38 mouse cellular contexts compared by ENCODE assay signal in genomic region chr19:11984614-11985013, GRCm38 (mm10). TPM values are rescaled to one million over a fixed set of nuclear protein-coding genes. Genes with fewer than 3 reads are reported as not detected.
"Had no signal": no experiment of that assay in that cellular context is flagged by ENCODE, and none has a peak within 500 bp of the region (broad histone marks: within the 10 kb centered on the region; RNA-seq: fewer than 3 reads in every experiment).

No protein-coding gene starts in this region.

RNA-seq across cellular contexts. Expression of gene Olfr1423, which starts 56.5 kb away (rescaled TPM):
- total RNA-seq: heart, postnatal 10 days; heart, postnatal 14 days; heart, postnatal 25 days; heart, postnatal 36 days; heart, postnatal 4 days; hematopoietic stem cell, adult 5-6 weeks; hindbrain, postnatal 0 days; layer of hippocampus, adult 18-20 months; layer of hippocampus, adult 2 months; layer of hippocampus, adult 8-10 months; layer of hippocampus, postnatal 10 days; layer of hippocampus, postnatal 14 days; layer of hippocampus, postnatal 25 days; layer of hippocampus, postnatal 36 days; left cerebral cortex, adult 18-20 months; left cerebral cortex, adult 2 months had no signal
- polyA plus RNA-seq: heart, embryonic 11.5 days; heart, embryonic 12.5 days; heart, embryonic 13.5 days; heart, embryonic 14.5 days; heart, embryonic 15.5 days; heart, embryonic 16.5 days; heart, postnatal 0 days; hindbrain, embryonic 11.5 days; hindbrain, embryonic 13.5 days; hindbrain, embryonic 14.5 days; hindbrain, embryonic 15.5 days; hindbrain, embryonic 16.5 days; hindbrain, postnatal 0 days; intestine, embryonic 14.5 days; intestine, embryonic 15.5 days; intestine, embryonic 16.5 days; intestine, postnatal 0 days; kidney, adult 2 months; kidney, embryonic 14.5 days; kidney, embryonic 15.5 days; kidney, embryonic 16.5 days; kidney, postnatal 0 days; large intestine, adult 2 months had no signal
